Mouse (Mus musculus): Measurements from ENCODE around the gene Ccdc158. TPM values are rescaled to one million over a fixed set of nuclear protein-coding genes. Genes with fewer than 3 reads are reported as not detected.
A peak's percentile ranks its signal among the peaks of the same experiment; 100 is the strongest.

Ccdc158 gene
- 0.17 and 0.23 TPM in 2 replicates for polyA plus RNA-seq (2016; fragmentation: Nextera tagmentation; extraction: Ambion mirVana)

DNA sequence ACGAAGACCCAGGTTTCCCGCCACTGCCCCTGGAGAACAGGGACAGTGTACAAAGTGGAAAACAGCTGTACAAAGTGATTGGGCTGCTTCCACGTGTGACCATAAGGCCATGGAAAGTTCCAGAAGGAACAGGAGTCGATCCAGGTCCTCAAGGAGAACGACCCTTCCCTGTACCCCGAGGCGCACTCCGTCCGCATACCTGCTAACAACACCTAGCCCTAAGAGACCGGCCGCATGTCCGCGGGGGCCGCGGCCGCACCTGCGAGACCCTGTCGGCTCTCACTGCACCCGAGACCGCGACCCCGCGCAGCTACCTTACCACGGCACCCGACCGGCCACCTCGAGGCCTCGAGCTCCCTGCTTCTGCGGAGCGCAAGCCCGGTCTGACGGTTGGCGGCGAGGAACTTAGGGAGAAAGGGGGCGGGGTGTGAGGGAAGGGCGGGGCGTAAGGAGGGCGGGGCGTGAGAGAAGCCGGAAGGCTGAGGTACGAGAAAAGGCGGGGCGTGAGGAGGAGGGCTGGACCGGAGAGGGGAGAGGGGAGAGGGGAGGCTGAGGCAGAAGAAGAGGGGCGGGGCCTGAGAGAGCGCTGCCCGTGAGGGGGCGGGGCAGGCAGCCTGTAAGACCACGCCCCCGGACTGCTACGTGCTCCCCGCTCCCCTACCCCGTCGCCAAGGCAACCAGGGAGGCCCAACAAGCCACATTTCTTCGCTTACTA lies at the start of gene Ccdc158:
TSS of gene Ccdc158 (minus strand) at position 413 of the 715 bp plus-strand sequence.
- H3K4me3 ChIP-seq = peak within 1 kb of the TSS; percentile 45
- H3K36me3 ChIP-seq = no peaks in the 10 kb centered on the region
- 15% methylated on average over 44 of the region's 55 CpGs for WGBS (ENCODE audit: insufficient replicate concordance)
- H3K9me3 ChIP-seq (replicated peaks) = no peaks in the 10 kb centered on the region
- H3K9ac ChIP-seq = 0 out of 2 replicates have a peak within 1 kb of the TSS, but pooled peaks have one; percentile 31
- H3K4me1 ChIP-seq = peaks cover 15% of the 10 kb centered on the region
- H3K4me2 ChIP-seq = peak within 1 kb of the TSS; percentile 69
- peaks cover 19% of the 10 kb centered on the region; the same call in 1 of the 2 replicates for H3K27me3 ChIP-seq (replicated peaks)
- H3K27ac ChIP-seq = no peak within 1 kb of the TSS
- peak; percentile 85 for ATAC-seq

- no peak overlapping the region for H3K9ac ChIP-seq
- H3K36me3 ChIP-seq = no peaks in the 10 kb centered on the region
- H3K9me3 ChIP-seq (replicated peaks) = no peaks in the 10 kb centered on the region
- H3K4me1 ChIP-seq = no peaks in the 10 kb centered on the region
- no peak overlapping the region for H3K4me3 ChIP-seq
- no peak overlapping the region for H3K4me2 ChIP-seq
- H3K27ac ChIP-seq = no peak overlapping the region
- ATAC-seq = no peak
- no peaks in the 10 kb centered on the region for H3K27me3 ChIP-seq (replicated peaks)
- 72% methylated on average over 8 of the region's 8 CpGs for WGBS (ENCODE audit: insufficient replicate concordance)
These were observed 46.5 kb upstream of the Ccdc158 start for GRCm38 (mm10) chr5:92721610-92722009.

DNA sequence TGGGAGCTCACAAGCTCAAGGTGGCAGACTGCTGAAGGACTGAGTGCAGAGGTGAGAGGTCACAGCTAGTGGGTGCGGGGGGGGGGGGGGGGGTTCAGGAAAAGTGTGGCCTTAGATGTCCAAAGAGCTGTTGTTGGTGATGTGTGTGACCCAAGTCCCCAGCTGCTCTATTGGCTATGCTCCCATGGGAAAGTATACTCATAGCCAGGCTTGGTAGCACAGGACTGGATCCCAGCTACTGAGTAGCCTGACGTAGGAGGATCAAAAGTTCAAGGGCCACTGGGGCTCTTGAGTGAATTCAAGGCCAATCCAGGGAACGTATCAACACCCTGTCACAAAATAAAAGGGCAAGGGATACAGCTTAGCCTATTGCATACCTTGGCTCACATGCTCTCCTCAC lies 43.8 kb upstream of the Ccdc158 start:
- Histone ChIP-seq H3K9ac (no peak overlapping the region), H3K27me3 (replicated peaks) (no peaks in the 10 kb centered on the region), H3K4me2 (no peak overlapping the region), H3K9me3 (replicated peaks) (no peaks in the 10 kb centered on the region), H3K36me3 (no peaks in the 10 kb centered on the region), H3K27ac (no peak overlapping the region), H3K4me3 (no peak overlapping the region), H3K4me1 (no peaks in the 10 kb centered on the region)
- no peak for ATAC-seq
- whole genome bisulfite sequencing (ENCODE audit: insufficient replicate concordance) = 65% methylated on average over 3 of the region's 3 CpGs

GRCm38 (mm10) chr5:92717666-92718360 lies 42.7 kb upstream of the Ccdc158 start:
- H3K4me2 ChIP-seq = no peak overlapping the region
- WGBS (ENCODE audit: insufficient replicate concordance) = 44% methylated on average over 3 of the region's 3 CpGs
- no peak overlapping the region for H3K9ac ChIP-seq
- no peaks in the 10 kb centered on the region for H3K4me1 ChIP-seq
- H3K27me3 ChIP-seq (replicated peaks) = no peaks in the 10 kb centered on the region
- H3K36me3 ChIP-seq = no peaks in the 10 kb centered on the region
- no peak overlapping the region for H3K4me3 ChIP-seq
- no peak overlapping the region for H3K27ac ChIP-seq
- no peaks in the 10 kb centered on the region for H3K9me3 ChIP-seq (replicated peaks)
- no peak for ATAC-seq

DNA sequence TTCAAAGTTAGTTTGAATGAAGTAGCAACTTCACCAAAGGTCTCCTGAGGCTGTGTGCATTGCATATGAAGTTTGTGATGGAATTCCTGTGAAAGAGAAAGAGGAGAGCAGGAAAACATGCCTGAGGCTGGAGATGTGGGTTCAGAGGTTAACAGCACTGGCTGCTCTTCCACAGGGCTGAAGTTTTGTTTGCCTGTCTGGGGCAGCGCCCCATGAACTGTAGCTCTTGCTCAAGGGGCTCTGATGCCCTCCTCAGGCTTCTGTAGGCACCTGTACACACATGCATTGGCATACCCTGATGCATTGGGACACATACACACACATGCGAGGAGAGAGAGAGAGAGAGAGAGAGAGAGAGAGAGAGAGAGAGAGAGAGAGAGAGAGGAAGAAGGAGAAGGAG lies 40.8 kb upstream of the Ccdc158 start:
- H3K4me3 ChIP-seq = no peak overlapping the region
- H3K9ac ChIP-seq = no peak overlapping the region
- H3K9me3 ChIP-seq (replicated peaks) = no peaks in the 10 kb centered on the region
- H3K36me3 ChIP-seq = no peaks in the 10 kb centered on the region
- no peak overlapping the region for H3K27ac ChIP-seq
- 47% methylated on average over 2 of the region's 2 CpGs for WGBS (ENCODE audit: insufficient replicate concordance)
- no peaks in the 10 kb centered on the region for H3K4me1 ChIP-seq
- H3K4me2 ChIP-seq = no peak overlapping the region
- H3K27me3 ChIP-seq (replicated peaks) = no peaks in the 10 kb centered on the region
- no peak for ATAC-seq

DNA sequence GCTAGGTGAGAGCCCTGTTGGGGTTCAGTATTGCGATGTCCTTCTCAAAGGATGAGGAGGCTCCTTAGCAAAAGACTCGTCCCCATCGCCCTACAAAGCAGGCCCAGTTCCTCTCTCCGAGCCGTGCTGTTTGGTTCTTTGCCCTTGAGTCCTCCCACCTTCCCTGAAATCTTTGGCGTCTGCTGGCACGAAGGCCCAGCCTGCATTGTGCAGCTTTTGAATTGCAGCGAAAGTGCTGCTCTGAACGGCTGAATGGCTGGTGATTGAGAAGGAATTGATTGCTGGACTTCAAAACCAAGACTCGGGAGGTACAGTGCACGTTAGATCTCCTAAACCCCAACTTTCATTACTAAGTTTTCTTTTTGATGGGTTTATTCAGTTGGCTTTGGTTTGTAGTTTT lies 40.2 kb upstream of the Ccdc158 start:
- no peak overlapping the region for H3K9ac ChIP-seq
- no peaks in the 10 kb centered on the region for H3K4me1 ChIP-seq
- H3K27me3 ChIP-seq (replicated peaks) = no peaks in the 10 kb centered on the region
- H3K27ac ChIP-seq = no peak overlapping the region
- no peak for ATAC-seq
- H3K4me3 ChIP-seq = no peak overlapping the region
- no peak overlapping the region for H3K4me2 ChIP-seq
- WGBS (ENCODE audit: insufficient replicate concordance) = 71% methylated on average over 11 of the region's 11 CpGs
- H3K36me3 ChIP-seq = no peaks in the 10 kb centered on the region
- H3K9me3 ChIP-seq (replicated peaks) = no peaks in the 10 kb centered on the region

- no peaks in the 10 kb centered on the region for H3K27me3 ChIP-seq (replicated peaks)
- H3K4me2 ChIP-seq = no peak overlapping the region
- no peaks in the 10 kb centered on the region for H3K4me1 ChIP-seq
- no peaks in the 10 kb centered on the region for H3K9me3 ChIP-seq (replicated peaks)
- H3K9ac ChIP-seq = no peak overlapping the region
- no peak for ATAC-seq
- no peak overlapping the region for H3K4me3 ChIP-seq
- no peaks in the 10 kb centered on the region for H3K36me3 ChIP-seq
- H3K27ac ChIP-seq = no peak overlapping the region
- WGBS (ENCODE audit: insufficient replicate concordance) = 75% methylated on average over 2 of the region's 2 CpGs
These were observed 39.8 kb upstream of the Ccdc158 start for GRCm38 (mm10) chr5:92714886-92715285.

- Histone ChIP-seq H3K4me1 (no peaks in the 10 kb centered on the region), H3K4me3 (no peak overlapping the region), H3K4me2 (no peak overlapping the region), H3K9me3 (replicated peaks) (no peaks in the 10 kb centered on the region), H3K27ac (no peak overlapping the region), H3K36me3 (no peaks in the 10 kb centered on the region), H3K9ac (no peak overlapping the region), H3K27me3 (replicated peaks) (no peaks in the 10 kb centered on the region)
- 55% methylated on average over 5 of the region's 5 CpGs for WGBS (ENCODE audit: insufficient replicate concordance)
- ATAC-seq = no peak
These were observed 37.7 kb upstream of the Ccdc158 start for GRCm38 (mm10) chr5:92712621-92713395.

GRCm38 (mm10) chr5:92711666-92712290 lies 36.7 kb upstream of the Ccdc158 start:
- Histone ChIP-seq H3K27me3 (replicated peaks) (no peaks in the 10 kb centered on the region), H3K27ac (no peak overlapping the region), H3K36me3 (no peaks in the 10 kb centered on the region), H3K4me1 (no peaks in the 10 kb centered on the region), H3K4me3 (no peak overlapping the region), H3K9me3 (replicated peaks) (no peaks in the 10 kb centered on the region), H3K9ac (no peak overlapping the region), H3K4me2 (no peak overlapping the region)
- ATAC-seq = no peak
- 66% methylated on average over 5 of the region's 5 CpGs for WGBS (ENCODE audit: insufficient replicate concordance)

DNA sequence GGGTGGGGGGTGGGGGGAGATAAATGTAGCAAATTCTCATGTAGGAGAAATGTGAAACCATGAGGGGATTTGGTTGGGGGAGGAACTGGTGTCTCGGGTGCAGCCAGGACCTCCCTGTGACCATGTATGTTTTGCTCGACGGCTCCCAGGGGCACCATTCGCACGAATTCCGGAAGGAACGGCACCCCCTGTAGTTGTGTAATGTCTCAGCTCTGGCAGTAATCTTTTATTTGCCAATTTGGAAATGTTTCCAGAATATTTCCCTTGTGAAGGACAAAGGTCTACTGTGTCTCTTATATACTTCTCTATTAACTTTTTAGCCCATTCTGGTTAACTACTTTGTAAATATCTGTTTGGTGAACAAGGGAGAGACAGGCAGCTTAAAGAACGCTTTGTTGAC lies 35.7 kb upstream of the Ccdc158 start:
- 72% methylated on average over 8 of the region's 8 CpGs for WGBS (ENCODE audit: insufficient replicate concordance)
- H3K27ac ChIP-seq = no peak overlapping the region
- H3K9me3 ChIP-seq (replicated peaks) = no peaks in the 10 kb centered on the region
- H3K4me2 ChIP-seq = no peak overlapping the region
- no peaks in the 10 kb centered on the region for H3K36me3 ChIP-seq
- no peak overlapping the region for H3K4me3 ChIP-seq
- no peak for ATAC-seq
- H3K4me1 ChIP-seq = no peaks in the 10 kb centered on the region
- H3K27me3 ChIP-seq (replicated peaks) = no peaks in the 10 kb centered on the region
- no peak overlapping the region for H3K9ac ChIP-seq

- Histone ChIP-seq H3K4me2 (no peak overlapping the region), H3K27ac (no peak overlapping the region), H3K27me3 (replicated peaks) (no peaks in the 10 kb centered on the region), H3K9me3 (replicated peaks) (no peaks in the 10 kb centered on the region), H3K36me3 (no peaks in the 10 kb centered on the region), H3K4me1 (no peaks in the 10 kb centered on the region), H3K9ac (no peak overlapping the region), H3K4me3 (no peak overlapping the region)
- WGBS (ENCODE audit: insufficient replicate concordance) = 37% methylated on average over 7 of the region's 7 CpGs
- no peak for ATAC-seq
These were observed 32.9 kb upstream of the Ccdc158 start for GRCm38 (mm10) chr5:92707921-92708491.
